Mouse (Mus musculus): Measurements from ENCODE around the gene Col5a1. TPM values are rescaled to one million over a fixed set of nuclear protein-coding genes. Genes with fewer than 3 reads are reported as not detected.

Col5a1 gene
- polyA plus RNA-seq, 1 experiment from 2014 or later, result 8.5 TPM

DNA sequence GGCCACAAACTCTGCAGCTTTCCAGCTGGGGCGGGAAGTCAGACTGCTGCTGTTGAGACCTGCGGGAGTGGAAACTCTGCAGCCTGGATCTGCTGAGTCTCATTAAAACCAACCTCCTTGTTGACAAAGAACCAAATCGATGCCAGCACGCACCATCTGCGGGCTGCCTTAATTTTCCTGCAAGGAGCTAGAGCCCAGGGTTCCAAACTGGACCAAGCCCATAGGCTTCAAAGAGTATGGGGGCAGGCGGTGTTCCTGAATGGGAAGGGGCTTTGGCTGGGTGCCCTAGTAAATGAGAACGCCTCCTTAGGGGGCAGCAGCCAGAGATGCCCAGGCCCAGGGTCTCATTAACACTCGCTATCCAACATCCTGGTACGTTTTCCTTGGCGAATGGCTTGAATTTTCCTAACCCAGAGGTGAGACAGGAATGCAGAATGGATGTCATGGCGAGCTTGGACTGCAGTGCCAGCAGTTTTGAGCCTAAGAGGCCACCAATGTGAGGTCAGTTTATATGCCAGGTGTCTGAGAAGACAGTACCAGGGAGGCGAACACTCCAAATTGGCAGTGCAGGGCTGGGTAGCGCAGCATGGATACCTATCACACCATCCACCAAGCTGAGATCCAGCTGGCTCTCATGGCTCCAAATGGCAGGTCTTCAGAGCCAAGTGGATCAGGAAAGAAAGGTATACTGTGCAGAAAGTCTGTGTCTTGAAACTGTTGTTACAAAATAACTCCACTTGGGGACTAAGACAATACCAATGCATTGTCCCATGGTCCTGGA, 9.3 kb upstream of the Col5a1 start:
- WGBS, result 80% methylated on average over 13 of the region's 13 CpGs

DNA sequence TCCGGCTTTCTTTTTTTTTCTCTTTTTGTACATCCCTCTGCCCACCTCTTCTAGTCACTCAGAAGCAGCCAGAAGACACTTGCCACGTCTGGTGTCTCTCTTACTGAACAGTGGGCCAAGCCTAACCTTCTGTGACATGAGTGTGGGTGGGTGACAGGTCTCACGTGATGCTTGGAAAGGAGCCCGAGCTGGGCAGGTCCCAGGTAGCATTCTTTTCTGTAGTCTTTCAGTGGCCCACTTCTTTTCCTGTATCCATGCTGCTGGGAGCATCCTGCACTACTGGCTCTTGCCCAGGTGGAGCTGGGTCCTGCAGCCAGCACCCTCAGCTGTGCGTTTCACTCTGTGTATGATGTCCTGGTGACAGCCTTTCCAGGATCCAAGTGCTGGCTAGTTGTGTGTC, 8.2 kb upstream of the Col5a1 start:
- no peak for ATAC-seq (ENCODE audit: low FRiP score, low TSS enrichment)
- 77% methylated on average over 5 of the region's 5 CpGs for WGBS
- H3K27ac ChIP-seq (replicated peaks; ENCODE audit: low read depth, low read length), result no peak overlapping the region
- no peak overlapping the region for H3K9ac ChIP-seq (replicated peaks; ENCODE audit: low read length)
- H3K9me3 ChIP-seq (ENCODE audit: control insufficient read depth, low read length), result no peaks in the 10 kb centered on the region
- H3K4me3 ChIP-seq (replicated peaks; ENCODE audit: low read depth, low read length), result no peak overlapping the region
- H3K4me1 ChIP-seq (ENCODE audit: control insufficient read depth, insufficient read depth, low read length), result no peaks in the 10 kb centered on the region
- no peak overlapping the region for H3K4me2 ChIP-seq (ENCODE audit: low read length)
- H3K27me3 ChIP-seq (ENCODE audit: control insufficient read depth, insufficient read depth, low read length), result no peaks in the 10 kb centered on the region
- no peak for DNase-seq
- no peaks in the 10 kb centered on the region for H3K36me3 ChIP-seq (ENCODE audit: control insufficient read depth, insufficient read depth, low read length)

More for the DNA sequence above, 9.3 kb upstream of the Col5a1 start:
- Histone ChIP-seq H3K9ac (replicated peaks; ENCODE audit: low read length) (no peak overlapping the region), H3K4me2 (ENCODE audit: low read length) (no peak overlapping the region), H3K4me1 (ENCODE audit: control insufficient read depth, insufficient read depth, low read length) (no peaks in the 10 kb centered on the region), H3K27ac (replicated peaks; ENCODE audit: low read depth, low read length) (no peak overlapping the region), H3K4me3 (replicated peaks; ENCODE audit: low read depth, low read length) (no peak overlapping the region), H3K36me3 (ENCODE audit: control insufficient read depth, insufficient read depth, low read length) (no peaks in the 10 kb centered on the region), H3K27me3 (ENCODE audit: control insufficient read depth, insufficient read depth, low read length) (no peaks in the 10 kb centered on the region), H3K9me3 (ENCODE audit: control insufficient read depth, low read length) (no peaks in the 10 kb centered on the region)
- ATAC-seq (ENCODE audit: low FRiP score, low TSS enrichment) (no peak), DNase-seq (no peak)

DNA sequence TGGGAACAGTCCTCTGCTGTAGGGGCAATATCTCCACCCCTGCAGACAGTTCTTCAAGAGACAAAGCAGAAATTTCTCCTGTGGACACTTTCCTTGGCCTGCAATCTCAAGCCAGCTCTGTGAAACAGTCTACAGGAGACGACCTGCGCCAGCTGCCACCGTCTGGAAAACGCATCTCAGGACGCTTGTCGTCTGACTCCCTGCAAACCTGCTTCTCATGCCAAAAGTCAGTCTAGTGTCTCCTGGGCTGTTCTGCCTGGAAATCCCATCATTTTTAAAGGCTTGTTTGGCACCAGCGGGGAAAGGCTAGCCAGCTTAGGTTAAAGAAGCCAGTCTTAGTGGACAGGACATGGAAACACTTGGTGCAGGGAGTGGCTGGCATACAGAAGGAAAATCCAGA, 2.9 kb upstream of the Col5a1 start:
- Histone ChIP-seq H3K4me2 (ENCODE audit: low read length) (no peak overlapping the region), H3K9me3 (ENCODE audit: control insufficient read depth, low read length) (no peaks in the 10 kb centered on the region), H3K9ac (replicated peaks; ENCODE audit: low read length) (no peak overlapping the region), H3K27me3 (ENCODE audit: control insufficient read depth, insufficient read depth, low read length) (peaks cover 16% of the 10 kb centered on the region; the same call in 1 of the 2 replicates), H3K27ac (replicated peaks; ENCODE audit: low read depth, low read length) (no peak overlapping the region), H3K4me1 (ENCODE audit: control insufficient read depth, insufficient read depth, low read length) (peaks cover 19% of the 10 kb centered on the region), H3K4me3 (replicated peaks; ENCODE audit: low read depth, low read length) (no peak overlapping the region), H3K36me3 (ENCODE audit: control insufficient read depth, insufficient read depth, low read length) (no peaks in the 10 kb centered on the region)
- 87% methylated on average over 7 of the region's 7 CpGs for WGBS
- no peak for ATAC-seq (ENCODE audit: low FRiP score, low TSS enrichment)
- DNase-seq, result no peak

DNA sequence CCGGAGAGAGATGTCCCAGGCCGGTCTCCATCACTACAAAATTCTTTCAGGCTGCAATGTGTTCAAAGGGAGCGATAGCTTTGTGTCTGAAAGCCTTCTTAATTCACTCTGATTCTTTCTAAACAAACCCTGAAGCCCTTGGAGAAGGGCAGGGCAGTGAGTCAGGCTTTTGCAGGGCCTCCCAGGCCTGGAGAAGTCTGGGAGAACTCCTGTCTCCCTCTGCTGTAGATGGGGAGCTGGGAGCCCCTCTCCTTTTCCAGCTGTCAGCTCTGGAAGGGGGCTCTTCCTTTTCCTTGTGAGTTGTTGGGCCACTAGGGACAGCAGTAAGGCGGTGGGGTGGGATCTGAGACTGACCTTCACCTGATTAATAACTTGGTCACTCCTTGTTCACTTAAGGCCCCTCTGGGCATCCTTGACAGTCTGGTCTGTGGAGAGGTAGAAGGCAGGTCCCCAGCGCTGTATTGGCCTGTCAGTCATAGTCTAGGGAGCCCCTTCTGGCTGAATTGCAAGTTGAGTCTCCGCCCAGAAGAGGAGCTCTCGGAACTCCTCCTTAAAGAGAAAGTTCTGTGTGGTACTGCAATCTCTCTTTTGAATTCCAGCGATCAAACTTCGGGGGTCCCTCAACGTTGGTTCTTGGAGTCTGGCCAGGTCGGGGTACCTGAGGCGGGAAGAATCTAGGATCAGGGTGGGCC, 623 bp upstream of the Col5a1 start:
- no peak overlapping the region for H3K27ac ChIP-seq (replicated peaks; ENCODE audit: low read depth, low read length)
- H3K9ac ChIP-seq (replicated peaks; ENCODE audit: low read length), result peak overlapping the region; percentile 48
- 3% methylated on average over 12 of the region's 12 CpGs for WGBS
- H3K27me3 ChIP-seq (ENCODE audit: control insufficient read depth, insufficient read depth, low read length), result peaks cover 16% of the 10 kb centered on the region; the same call in 1 of the 2 replicates
- H3K4me3 ChIP-seq (replicated peaks; ENCODE audit: low read depth, low read length), result peak overlapping the region; percentile 48
- DNase-seq (peak; percentile 75), ATAC-seq (ENCODE audit: low FRiP score, low TSS enrichment) (peak; percentile 57)
- no peaks in the 10 kb centered on the region for H3K9me3 ChIP-seq (ENCODE audit: control insufficient read depth, low read length)
- peaks cover 22% of the 10 kb centered on the region for H3K4me1 ChIP-seq (ENCODE audit: control insufficient read depth, insufficient read depth, low read length)
- H3K36me3 ChIP-seq (ENCODE audit: control insufficient read depth, insufficient read depth, low read length), result no peaks in the 10 kb centered on the region
- H3K4me2 ChIP-seq (ENCODE audit: low read length), result peak overlapping the region; percentile 99

DNA sequence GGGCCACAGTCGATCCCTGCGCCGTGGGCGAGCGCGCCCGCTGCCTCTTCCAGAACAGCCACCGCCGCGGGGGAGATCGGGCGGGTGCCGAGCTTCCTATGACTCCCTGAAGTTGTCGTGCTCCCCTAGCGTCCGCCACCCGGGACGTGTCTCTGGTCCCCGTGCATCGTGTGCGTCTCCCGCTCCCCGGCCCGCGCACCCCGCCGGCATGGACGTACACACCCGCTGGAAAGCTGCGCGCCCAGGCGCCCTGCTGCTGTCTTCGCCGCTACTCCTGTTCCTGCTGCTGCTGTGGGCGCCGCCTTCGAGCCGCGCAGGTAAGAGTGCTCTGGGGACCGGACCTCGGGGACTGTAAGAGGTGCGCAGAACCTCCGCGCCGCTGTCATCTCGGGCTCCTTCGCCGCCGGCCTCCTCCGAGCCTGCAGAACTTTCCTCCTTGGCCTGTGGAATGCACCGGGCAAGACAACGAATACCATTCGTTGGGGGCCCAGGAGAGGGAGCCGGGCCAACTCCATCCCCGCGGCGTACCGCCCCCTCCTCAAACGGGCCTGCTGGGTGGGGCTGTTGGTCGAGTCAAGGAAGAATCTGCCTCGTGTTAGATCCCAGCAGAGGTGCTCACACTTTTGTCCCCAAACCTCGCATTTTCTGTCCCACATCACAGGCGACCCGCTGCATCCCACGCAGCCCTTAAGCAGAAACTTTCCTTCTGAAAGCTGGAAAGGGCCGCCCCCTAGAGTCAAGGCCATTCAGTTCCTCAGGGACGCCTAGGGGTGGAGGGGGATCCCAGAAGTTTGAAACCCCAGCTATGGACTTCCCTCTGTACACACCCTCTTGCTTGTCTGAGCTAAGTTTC, 609 bp downstream of the Col5a1 start:
- H3K9me3 ChIP-seq (ENCODE audit: control insufficient read depth, low read length), result no peaks in the 10 kb centered on the region
- 0 out of 2 replicates have a peak, but pooled peaks have one; percentile 25 for ATAC-seq (ENCODE audit: low FRiP score, low TSS enrichment)
- H3K4me3 ChIP-seq (replicated peaks; ENCODE audit: low read depth, low read length), result peak overlapping the region; percentile 48
- H3K36me3 ChIP-seq (ENCODE audit: control insufficient read depth, insufficient read depth, low read length), result no peaks in the 10 kb centered on the region
- DNase-seq, result peak; percentile 60
- WGBS, result under 1% methylated on average over 66 of the region's 67 CpGs
- H3K4me2 ChIP-seq (ENCODE audit: low read length), result peak overlapping the region; percentile 99
- peaks cover 22% of the 10 kb centered on the region for H3K4me1 ChIP-seq (ENCODE audit: control insufficient read depth, insufficient read depth, low read length)
- H3K27ac ChIP-seq (replicated peaks; ENCODE audit: low read depth, low read length), result 0 out of 2 replicates have a peak overlapping the region, but pooled peaks have one; percentile 41
- peaks cover 16% of the 10 kb centered on the region; the same call in 1 of the 2 replicates for H3K27me3 ChIP-seq (ENCODE audit: control insufficient read depth, insufficient read depth, low read length)
- peak overlapping the region; percentile 48 for H3K9ac ChIP-seq (replicated peaks; ENCODE audit: low read length)

DNA sequence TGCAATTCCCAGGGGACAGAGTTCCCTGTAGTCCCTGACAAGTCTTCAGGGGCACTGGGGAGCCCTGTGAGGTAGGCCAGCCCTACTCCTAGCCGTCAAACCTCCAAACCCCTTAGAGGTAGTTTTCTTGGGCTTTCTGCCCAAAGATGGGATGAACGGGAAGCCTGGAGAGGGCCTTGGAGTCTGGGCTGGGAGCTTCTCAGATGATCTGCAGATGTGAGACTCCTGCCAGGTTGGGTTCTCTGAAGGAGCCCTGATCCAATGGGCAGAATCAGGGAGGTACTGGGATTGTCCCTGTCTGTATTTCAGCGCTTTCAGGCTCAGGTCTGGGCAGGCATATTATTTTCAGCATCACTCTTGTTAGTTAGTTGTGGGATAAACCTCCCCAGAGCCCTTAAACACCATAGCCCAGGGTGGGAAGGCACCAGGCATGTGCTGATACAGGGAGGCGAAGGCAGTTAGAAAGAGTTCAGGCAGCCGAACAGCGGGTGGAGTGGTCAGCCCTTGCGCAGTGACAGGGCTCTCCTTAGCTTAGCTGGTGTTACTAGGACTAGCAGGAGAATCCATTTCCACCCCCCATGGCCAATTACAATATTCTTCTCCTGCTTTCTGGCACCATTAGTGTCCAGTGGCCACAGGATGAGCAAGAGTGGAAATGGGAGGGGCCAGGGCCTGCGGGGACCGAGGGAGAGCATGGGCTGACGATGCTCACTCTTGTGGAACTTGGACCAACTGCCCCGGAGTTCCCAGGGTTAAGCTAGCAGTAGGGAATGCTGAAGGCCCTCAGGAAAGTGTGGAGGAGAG, 1.4 kb downstream of the Col5a1 start:
- Histone ChIP-seq H3K36me3 (ENCODE audit: control insufficient read depth, insufficient read depth, low read length) (no peaks in the 10 kb centered on the region), H3K4me1 (ENCODE audit: control insufficient read depth, insufficient read depth, low read length) (peaks cover 22% of the 10 kb centered on the region), H3K27me3 (ENCODE audit: control insufficient read depth, insufficient read depth, low read length) (peaks cover 16% of the 10 kb centered on the region; the same call in 1 of the 2 replicates), H3K9me3 (ENCODE audit: control insufficient read depth, low read length) (no peaks in the 10 kb centered on the region), H3K4me3 (replicated peaks; ENCODE audit: low read depth, low read length) (peak overlapping the region; percentile 48), H3K27ac (replicated peaks; ENCODE audit: low read depth, low read length) (no peak overlapping the region), H3K9ac (replicated peaks; ENCODE audit: low read length) (no peak overlapping the region; the same call in 1 of the 2 replicates), H3K4me2 (ENCODE audit: low read length) (peak overlapping the region; percentile 99)
- ATAC-seq (ENCODE audit: low FRiP score, low TSS enrichment) (no peak), DNase-seq (no peak)
- 20% methylated on average over 11 of the region's 11 CpGs for WGBS

DNA sequence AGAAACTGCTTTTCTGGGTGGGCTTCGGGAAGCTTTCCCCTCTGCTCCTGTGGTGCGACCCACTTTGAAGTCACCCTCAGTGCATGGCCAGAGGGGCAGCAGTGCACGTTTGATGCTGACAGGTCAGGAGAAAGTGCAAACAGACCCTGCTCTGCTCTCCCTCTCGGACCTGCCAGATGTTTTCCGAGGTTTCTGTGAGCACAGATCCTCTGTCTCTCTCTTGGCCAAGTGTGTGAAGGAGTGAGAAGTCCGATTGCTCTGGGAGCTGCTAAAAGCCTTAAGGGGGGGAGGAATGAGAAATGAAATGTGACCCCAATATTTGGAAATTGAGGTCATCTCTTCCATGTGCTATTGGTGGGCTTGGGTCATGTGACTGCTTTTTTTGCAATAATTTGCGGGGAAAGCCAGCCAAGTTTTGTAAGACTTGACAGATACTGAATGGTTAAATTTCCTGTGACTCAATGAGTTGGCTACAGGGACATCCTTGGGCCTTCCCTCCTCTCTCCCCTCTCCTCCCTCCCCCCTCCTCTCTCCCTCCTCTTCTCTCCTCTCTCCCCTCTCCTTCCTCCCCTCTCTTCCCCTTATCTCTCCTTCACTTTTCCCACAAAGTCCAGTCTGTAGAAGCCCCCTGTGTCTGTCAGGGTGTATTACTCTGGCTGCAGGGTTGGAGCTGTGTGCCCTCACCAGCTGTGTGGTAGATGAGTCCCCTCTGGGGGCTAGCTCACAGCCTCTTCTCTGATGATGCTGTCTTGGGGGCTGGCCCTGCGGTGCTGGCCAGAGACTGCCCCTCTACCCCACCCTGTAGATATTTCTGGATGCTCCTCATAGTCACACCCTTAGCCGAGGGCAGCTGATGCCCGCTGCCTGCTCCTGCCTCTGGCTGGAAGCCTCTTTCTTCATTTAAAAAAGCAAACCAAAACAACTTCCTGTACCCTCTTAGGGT, 2.6 kb downstream of the Col5a1 start:
- 37% methylated on average over 10 of the region's 10 CpGs for WGBS
- H3K4me3 ChIP-seq (replicated peaks; ENCODE audit: low read depth, low read length), result no peak overlapping the region
- peak overlapping the region; percentile 99; the same call in 1 of the 2 replicates for H3K4me2 ChIP-seq (ENCODE audit: low read length)
- H3K9me3 ChIP-seq (ENCODE audit: control insufficient read depth, low read length), result no peaks in the 10 kb centered on the region
- H3K9ac ChIP-seq (replicated peaks; ENCODE audit: low read length), result no peak overlapping the region
- H3K36me3 ChIP-seq (ENCODE audit: control insufficient read depth, insufficient read depth, low read length), result no peaks in the 10 kb centered on the region
- ATAC-seq (ENCODE audit: low FRiP score, low TSS enrichment) (no peak), DNase-seq (no peak)
- H3K27ac ChIP-seq (replicated peaks; ENCODE audit: low read depth, low read length), result no peak overlapping the region
- peaks cover 22% of the 10 kb centered on the region for H3K4me1 ChIP-seq (ENCODE audit: control insufficient read depth, insufficient read depth, low read length)
- H3K27me3 ChIP-seq (ENCODE audit: control insufficient read depth, insufficient read depth, low read length), result peaks cover 16% of the 10 kb centered on the region; the same call in 1 of the 2 replicates

Measured in midbrain, embryonic 14.5 days (tissue).